Mouse (Mus musculus) ES-Bruce4 (cell line): ENCODE results near the gene Mbnl1.

Experiments used
- CTCF ChIP-seq: IDR thresholded peaks from one replicate; pipeline ENCODE4 v1.8.1; 2011; ENCODE audit warnings: low read depth, low read length
- EP300 ChIP-seq: IDR thresholded peaks from 2 replicates; pipeline ENCODE4 v1.6.1; 2011; ENCODE audit warnings: low read depth, low read length; ENCODE audit not compliant: insufficient read depth
- POLR2A ChIP-seq: IDR thresholded peaks from one replicate; pipeline ENCODE4 v1.8.1; 2011; ENCODE audit warnings: low read length; ENCODE audit not compliant: insufficient read depth

DNA sequence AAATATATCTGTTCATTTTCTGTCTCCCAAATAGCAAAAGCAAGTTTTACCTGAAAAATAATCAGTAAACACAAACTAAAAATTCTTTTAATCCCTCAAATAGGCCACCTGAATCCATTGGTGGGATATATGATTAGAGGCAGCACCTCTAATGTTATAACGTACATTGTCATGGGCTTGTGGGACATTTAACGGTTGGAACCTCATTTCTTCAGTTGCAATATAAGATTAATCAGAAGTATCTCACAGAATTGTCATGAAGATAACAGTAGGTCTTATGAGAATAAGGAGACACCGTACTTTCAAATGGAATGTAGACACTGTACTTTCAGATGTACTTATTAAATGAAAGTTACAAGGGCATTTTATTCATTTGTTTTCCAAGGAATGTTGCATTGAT lies 112.1 kb downstream of the Mbnl1 start:
- TF ChIP-seq POLR2A = no peak
- no peak for TF ChIP-seq CTCF
- TF ChIP-seq EP300 = no peak
